In genomic region chr7:35184833-35185724, GRCm38 (mm10) we compare ENCODE assay signal across 8 mouse cellular contexts. TPM values are rescaled to one million over a fixed set of nuclear protein-coding genes. Genes with fewer than 3 reads are reported as not detected.
DNase-seq lines count a peak whose midpoint lies in the region; ATAC-seq and TF ChIP-seq lines count a peak whose summit lies in the region.

No protein-coding gene starts in this region.

- no peaks in the 10 kb centered on the region for H3K36me3 ChIP-seq in heart, embryonic 12.5 days
- no peaks in the 10 kb centered on the region for H3K36me3 ChIP-seq in forebrain, embryonic 10.5 days (replicated peaks)
- H3K36me3 ChIP-seq in intestine, embryonic 16.5 days (ENCODE audit: control insufficient read depth, insufficient read depth, low read length): no peaks in the 10 kb centered on the region
- H3K36me3 ChIP-seq in liver, embryonic 14.5 days (replicated peaks; ENCODE audit: control insufficient read depth, insufficient read depth, low read depth): no peaks in the 10 kb centered on the region

- DNase-seq in heart, postnatal 36 days: no peak
- DNase-seq in ZHBTc4 (ENCODE audit: low read depth, low spot score) (peak; percentile 71), MN1 (ENCODE audit: low spot score) (no peak)
- DNase-seq in forebrain, embryonic 10.5 days (ENCODE audit: extremely low spot score, low spot score): peak; percentile 54
- no peak for DNase-seq in liver, embryonic 14.5 days (ENCODE audit: low read depth in 3 of 3, low spot score in 3 of 3)

- 0 out of 2 replicates have a peak, but pooled peaks have one; percentile 12 for ATAC-seq in heart, embryonic 12.5 days (ENCODE audit: insufficient number of reproducible peaks, low FRiP score)
- ATAC-seq in intestine, embryonic 16.5 days: peak; percentile 59; the same call in 1 of the 2 replicates
- no peak for ATAC-seq in liver, embryonic 14.5 days (ENCODE audit: insufficient read depth)

- 2% methylated on average over 52 of the region's 54 CpGs for WGBS in heart, embryonic 12.5 days
- under 1% methylated on average over 54 of the region's 54 CpGs for WGBS in forebrain, embryonic 10.5 days
- WGBS in intestine, embryonic 16.5 days: 3% methylated on average over 54 of the region's 54 CpGs
- 4% methylated on average over 52 of the region's 54 CpGs for WGBS in liver, embryonic 14.5 days (ENCODE audit: insufficient replicate concordance)
- 5% methylated on average over 54 of the region's 54 CpGs for WGBS in olfactory bulb, adult 2 months

- TF ChIP-seq POLR2A in olfactory bulb, adult 2 months (IDR thresholded peaks at IDR 0.05; ENCODE audit: insufficient read depth, low read depth, low read length): no peak

- peak overlapping the region; percentile 77 for H3K4me2 ChIP-seq in heart, embryonic 12.5 days
- peak overlapping the region; percentile 82 for H3K4me2 ChIP-seq in intestine, embryonic 16.5 days (ENCODE audit: low read depth, low read length)
- H3K4me2 ChIP-seq in liver, embryonic 14.5 days (ENCODE audit: low read depth): peak overlapping the region; percentile 29

- H3K4me1 ChIP-seq in heart, embryonic 12.5 days (replicated peaks): peaks cover 18% of the 10 kb centered on the region
- peaks cover 24% of the 10 kb centered on the region for H3K4me1 ChIP-seq in forebrain, embryonic 10.5 days
- peaks cover 18% of the 10 kb centered on the region for H3K4me1 ChIP-seq in intestine, embryonic 16.5 days (ENCODE audit: control insufficient read depth, insufficient read depth, low read length)
- no peaks in the 10 kb centered on the region for H3K4me1 ChIP-seq in liver, embryonic 14.5 days (replicated peaks; ENCODE audit: control insufficient read depth in 2 of 2, insufficient read depth in 2 of 2, low read length in 1 of 2)
- H3K4me1 ChIP-seq in olfactory bulb, adult 2 months (ENCODE audit: control insufficient read depth, insufficient read depth, low read length): peaks cover 18% of the 10 kb centered on the region

- TF ChIP-seq EP300 in liver, embryonic 14.5 days (IDR thresholded peaks at IDR 0.05; ENCODE audit: low read depth): no peak

- peak overlapping the region; percentile 52; the same call in 1 of the 2 replicates for H3K9ac ChIP-seq in heart, embryonic 12.5 days
- H3K9ac ChIP-seq in intestine, embryonic 16.5 days (ENCODE audit: low read depth, low read length): peak overlapping the region; percentile 25
- H3K9ac ChIP-seq in liver, embryonic 14.5 days (replicated peaks): no peak overlapping the region

- peak; percentile 37 for TF ChIP-seq CTCF in liver, embryonic 14.5 days (IDR thresholded peaks at IDR 0.05; ENCODE audit: low read depth)
- TF ChIP-seq CTCF in olfactory bulb, adult 2 months (IDR thresholded peaks at IDR 0.05; ENCODE audit: insufficient read depth, low read depth, low read length): no peak

- peaks cover 8% of the 10 kb centered on the region; the same call in 1 of the 2 replicates for H3K9me3 ChIP-seq in heart, embryonic 12.5 days (replicated peaks)
- H3K9me3 ChIP-seq in forebrain, embryonic 10.5 days: peaks cover 15% of the 10 kb centered on the region
- H3K9me3 ChIP-seq in intestine, embryonic 16.5 days (ENCODE audit: control insufficient read depth, low read length): 0 out of 2 replicates have a peak, but pooled peaks cover 4% of the 10 kb centered on the region
- H3K9me3 ChIP-seq in liver, embryonic 14.5 days (ENCODE audit: control insufficient read depth, low read length): no peaks in the 10 kb centered on the region

- H3K4me3 ChIP-seq in heart, embryonic 12.5 days: peak overlapping the region; percentile 47
- H3K4me3 ChIP-seq in forebrain, embryonic 10.5 days: peak overlapping the region; percentile 54
- peak overlapping the region; percentile 40 for H3K4me3 ChIP-seq in intestine, embryonic 16.5 days (ENCODE audit: low read length)
- peak overlapping the region in 1 of 2 experiments; percentile 8; a peak in 1 of 4 replicates for H3K4me3 ChIP-seq in liver, embryonic 14.5 days (ENCODE audit: insufficient read depth in 1 of 2, low read depth in 2 of 2, low read length in 2 of 2)
- peak overlapping the region; percentile 20 for H3K4me3 ChIP-seq in olfactory bulb, adult 2 months (ENCODE audit: insufficient read depth, low read depth, low read length)

- H3K27ac ChIP-seq in heart, embryonic 12.5 days (ENCODE audit: poor library complexity, severe bottlenecking): no peak overlapping the region
- peak overlapping the region; percentile 40 for H3K27ac ChIP-seq in forebrain, embryonic 10.5 days
- H3K27ac ChIP-seq in intestine, embryonic 16.5 days (ENCODE audit: low read length): no peak overlapping the region
- H3K27ac ChIP-seq in liver, embryonic 14.5 days: no peak overlapping the region
- no peak overlapping the region for H3K27ac ChIP-seq in olfactory bulb, adult 2 months (ENCODE audit: insufficient read depth, low read depth, low read length)

- H3K27me3 ChIP-seq in heart, embryonic 12.5 days (replicated peaks): peaks cover 55% of the 10 kb centered on the region
- peaks cover 63% of the 10 kb centered on the region for H3K27me3 ChIP-seq in forebrain, embryonic 10.5 days (ENCODE audit: poor library complexity, severe bottlenecking)
- H3K27me3 ChIP-seq in intestine, embryonic 16.5 days (replicated peaks; ENCODE audit: control insufficient read depth, insufficient read depth, low read length): peaks cover 35% of the 10 kb centered on the region
- peaks cover 33% of the 10 kb centered on the region for H3K27me3 ChIP-seq in liver, embryonic 14.5 days (ENCODE audit: control insufficient read depth, insufficient read depth, low read length)

- intact Hi-C loops in heart, postnatal 36 days (cut with DNase I): loop anchor here (5.0 kb wide), 1 partner anchor 77 kb away; no protein-coding TSS in a partner anchor

RNA-seq across cellular contexts. Expression of gene Slc7a10, which starts 1.1 kb away (rescaled TPM):
- 1.1 and 1.3 TPM in 2 replicates for polyA plus RNA-seq in heart, embryonic 12.5 days (2016; fragmentation: Nextera tagmentation; extraction: Ambion mirVana)
- 1 to 10 TPM in 1 of 2 experiments, under 1 TPM in 1; 0.19 to 1.0 TPM for total RNA-seq in heart, postnatal 36 days (2021)
- 0.64 and 0.79 TPM in 2 replicates for polyA plus RNA-seq in forebrain, embryonic 10.5 days (2016; fragmentation: Nextera tagmentation; extraction: Ambion mirVana)
- polyA plus RNA-seq in intestine, embryonic 16.5 days (2015; fragmentation: Nextera tagmentation; extraction: Ambion mirVana): 0.99 and 1.2 TPM in 2 replicates
- 0.22 and 0.27 TPM in 2 replicates for polyA plus RNA-seq in liver, embryonic 14.5 days (2012; rRNA removed)
- polyA plus RNA-seq in liver, embryonic 14.5 days (2014; fragmentation: Nextera tagmentation; extraction: Ambion mirVana): 0.29 and 0.38 TPM in 2 replicates
- polyA plus RNA-seq in olfactory bulb, adult 2 months (2012; ENCODE audit: insufficient read depth, insufficient read length, low replicate concordance, missing spikeins): not detected in 2 replicates

RNA-seq across cellular contexts. Expression of gene Lrp3, which starts 30.2 kb away (rescaled TPM):
- polyA plus RNA-seq in heart, embryonic 12.5 days (2016; fragmentation: Nextera tagmentation; extraction: Ambion mirVana): 1.6 and 1.7 TPM in 2 replicates
- 1 to 10 TPM; 8.2 to 9.5 TPM for total RNA-seq in heart, postnatal 36 days (2021)
- 11.5 and 11.9 TPM in 2 replicates for polyA plus RNA-seq in forebrain, embryonic 10.5 days (2016; fragmentation: Nextera tagmentation; extraction: Ambion mirVana)
- 2.8 and 3.3 TPM in 2 replicates for polyA plus RNA-seq in intestine, embryonic 16.5 days (2015; fragmentation: Nextera tagmentation; extraction: Ambion mirVana)
- polyA plus RNA-seq in liver, embryonic 14.5 days (2012; rRNA removed): 0.66 and 1.00 TPM in 2 replicates
- polyA plus RNA-seq in liver, embryonic 14.5 days (2014; fragmentation: Nextera tagmentation; extraction: Ambion mirVana): 0.19 and 0.37 TPM in 2 replicates
- not detected in 2 replicates for polyA plus RNA-seq in olfactory bulb, adult 2 months (2012; ENCODE audit: insufficient read depth, insufficient read length, low replicate concordance, missing spikeins)

Comparison
In these comparisons a context has a peak if more than half of its experiments do, and no peak if none do; other contexts are left out.
1. H3K4me2 ChIP-seq: peak in every context shown above with its lines; median percentile 82 in intestine, embryonic 16.5 days; 77 in heart, embryonic 12.5 days; 29 in liver, embryonic 14.5 days.
2. DNase-seq: peak in ZHBTc4 (single experiment) and forebrain, embryonic 10.5 days (single experiment); none in heart, postnatal 36 days (0 of 2), liver, embryonic 14.5 days (0 of 3) and MN1 (single experiment).